Mouse (Mus musculus): Measurements from ENCODE around the gene Pcif1.

Pcif1 gene

GRCm38 (mm10) chr2:164879228-164879567, at the start of gene Pcif1:
TSS of gene Pcif1 (plus strand) at chr2:164879304.
- CTCF ChIA-PET, result interaction anchor here (0.6 kb wide), 1 partner anchor 304 kb away, joined by 3 read pairs; no protein-coding TSS in a partner anchor

DNA sequence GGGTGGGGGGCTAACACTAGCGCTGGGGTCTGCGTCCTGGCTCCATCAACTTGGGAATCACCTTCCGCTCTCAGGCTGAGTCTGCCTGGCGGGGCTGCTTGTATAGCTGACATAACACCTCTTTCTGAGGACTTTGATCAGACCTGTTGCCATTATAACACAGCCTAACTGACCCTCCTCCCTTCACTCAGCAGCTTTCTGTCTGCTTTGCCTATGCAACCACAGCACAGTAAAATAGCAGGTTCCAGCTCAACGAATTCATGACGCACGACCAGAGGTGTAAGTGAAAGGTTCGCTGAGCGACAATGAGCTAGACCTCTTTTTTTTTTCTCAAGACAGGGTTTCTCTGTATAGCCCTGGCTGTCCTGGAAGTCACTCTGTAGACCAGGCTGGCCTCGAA, 48.1 kb upstream of the Pcif1 start:
- CTCF ChIA-PET, result interaction anchor here (1.0 kb wide), 1 partner anchor 126 kb away, joined by 5 read pairs; no protein-coding TSS in a partner anchor

DNA sequence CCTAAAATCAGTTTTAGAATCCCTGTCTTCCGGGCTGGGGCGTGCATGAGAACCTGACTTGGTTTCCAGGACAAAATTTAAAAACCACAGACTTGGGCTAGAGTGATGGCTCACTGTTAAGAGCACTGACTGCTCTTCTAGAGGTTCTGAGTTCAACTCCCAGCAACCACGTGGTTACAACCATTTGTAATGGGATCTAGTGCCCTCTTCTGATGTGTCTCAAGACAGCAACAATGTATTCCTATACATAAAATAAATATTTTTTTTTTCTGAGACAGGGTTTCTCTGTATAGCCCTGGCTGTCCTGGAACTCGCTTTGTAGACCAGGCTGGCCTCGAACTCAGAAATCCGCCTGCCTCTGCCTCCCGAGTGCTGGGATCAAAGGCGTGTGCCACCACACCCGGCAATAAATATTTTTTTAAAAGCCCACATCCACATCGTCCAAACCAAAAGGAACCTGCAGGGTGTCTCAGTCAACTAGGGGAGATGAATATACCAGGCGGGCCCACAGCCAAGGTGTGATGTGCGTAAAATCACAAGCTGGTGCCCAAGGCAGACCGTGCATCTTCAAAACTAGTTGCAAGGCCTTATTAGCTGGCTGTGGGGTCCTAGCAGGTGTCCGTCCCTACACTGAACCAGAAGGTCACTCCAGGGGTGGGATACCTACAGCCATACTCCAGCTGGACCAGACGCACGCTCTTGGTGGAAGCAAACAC, 46.9 kb upstream of the Pcif1 start:
- CTCF ChIA-PET, result interaction anchor here (1.4 kb wide), 1 partner anchor 27 kb away, joined by 3 read pairs; no protein-coding TSS in a partner anchor

DNA sequence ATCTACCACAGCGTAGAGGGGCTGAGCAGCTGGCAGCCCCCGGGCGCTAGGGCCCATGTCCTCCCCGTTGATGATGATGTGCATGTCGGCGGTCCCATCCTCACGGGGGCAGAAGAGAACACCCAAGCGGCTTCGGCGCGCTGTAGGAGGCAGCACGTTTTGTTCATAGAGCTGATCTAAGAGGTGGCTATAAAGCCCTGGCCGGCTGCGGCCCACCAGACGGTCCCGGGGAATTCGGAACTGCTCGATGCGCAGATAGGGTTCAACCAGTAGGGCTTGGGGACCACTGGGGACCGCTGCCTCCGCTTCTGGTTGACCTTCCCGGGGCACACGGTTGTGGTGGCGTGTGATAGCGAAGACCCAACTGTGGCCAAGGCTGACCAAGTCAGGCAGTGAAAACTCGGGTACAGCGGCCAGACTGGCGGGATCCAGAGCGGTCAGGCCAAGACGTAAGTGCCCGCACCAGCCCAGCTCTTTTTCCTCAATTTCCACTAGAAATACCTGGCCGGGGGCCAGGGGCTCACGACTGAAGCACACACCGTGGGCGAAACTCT, 46.3 kb upstream of the Pcif1 start, which contains the start of gene Ctsa:
TSS of gene Ctsa (plus strand) at position 126 of the 554 bp plus-strand sequence.
- CTCF ChIA-PET, result interaction anchor here (1.4 kb wide), 1 partner anchor 27 kb away, joined by 3 read pairs; no protein-coding TSS in a partner anchor

DNA sequence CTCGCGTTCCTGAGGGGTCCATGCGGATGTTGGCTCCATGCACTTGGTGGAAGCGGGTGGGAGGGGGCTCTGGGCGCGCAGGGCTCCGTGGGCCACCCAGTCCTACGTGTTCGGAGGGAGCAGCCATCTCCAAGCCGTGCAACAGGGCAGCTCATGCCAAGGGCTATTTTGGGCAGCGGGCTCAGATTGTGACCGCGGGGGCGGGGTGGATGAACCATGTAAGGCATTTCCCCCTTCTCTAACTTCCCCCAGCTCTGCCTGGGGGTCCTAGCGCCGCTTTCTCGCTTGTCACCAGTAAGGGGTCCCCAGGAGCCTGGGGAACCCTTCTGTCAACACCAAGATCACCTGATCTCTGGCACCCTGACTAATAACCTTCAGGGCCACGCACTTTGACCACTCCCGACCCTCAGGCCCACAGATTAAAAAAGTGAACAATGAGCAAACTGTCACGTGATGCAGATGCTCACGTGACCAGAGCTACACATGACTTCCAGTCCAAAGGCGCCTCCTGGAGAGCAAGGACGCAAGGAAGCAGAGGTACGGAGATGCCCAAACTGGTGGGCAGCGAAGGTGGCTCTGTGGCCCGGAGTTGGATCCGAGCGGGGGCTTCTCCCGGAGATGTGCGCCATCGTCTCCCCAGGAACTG, 45.7 kb upstream of the Pcif1 start, which contains the start of gene Neurl2:
TSS of gene Neurl2 (minus strand) at position 143 of the 646 bp plus-strand sequence.
- CTCF ChIA-PET, result interaction anchor here (1.4 kb wide), 1 partner anchor 28 kb away, joined by 3 read pairs; no protein-coding TSS in a partner anchor

GRCm38 (mm10) chr2:164834531-164834930, 44.6 kb upstream of the Pcif1 start:
- CTCF ChIA-PET, result interaction anchor here (0.6 to 1.4 kb wide), 3 partner anchors 41 to 452 kb away, joined by 3 to 9 read pairs (median 3); no protein-coding TSS in a partner anchor

- CTCF ChIA-PET, result interaction anchor here (0.6 to 1.4 kb wide), 5 partner anchors 35 to 453 kb away, joined by 3 to 15 read pairs (median 6); no protein-coding TSS in a partner anchor
These were observed 43.9 kb upstream of the Pcif1 start for GRCm38 (mm10) chr2:164835164-164835563.

DNA sequence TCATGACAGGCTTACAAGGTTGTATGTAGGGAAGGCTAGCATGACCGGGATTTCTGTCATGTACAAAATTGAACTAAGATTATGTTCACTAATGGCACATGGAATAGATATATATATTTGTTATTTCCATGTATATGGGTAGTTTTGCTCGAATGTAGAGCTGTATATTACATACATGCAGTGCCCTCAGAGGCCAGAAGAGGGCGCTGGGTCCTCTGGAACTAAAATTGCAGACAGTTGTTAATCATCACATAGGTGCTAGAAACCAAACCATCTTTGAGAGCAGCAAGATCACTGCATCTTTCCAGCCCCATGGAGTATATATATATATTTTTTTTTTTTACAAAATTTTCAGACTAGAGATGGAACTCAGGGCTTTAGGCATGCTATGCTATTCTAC, 33.3 kb upstream of the Pcif1 start:
- CTCF ChIA-PET, result interaction anchor here (0.6 to 0.7 kb wide), 2 partner anchors 16 to 1707 kb away, joined by 3 to 5 read pairs; no protein-coding TSS in a partner anchor

- CTCF ChIA-PET, result interaction anchor here (0.6 kb wide), 2 partner anchors 26 to 68 kb away, joined by 3 read pairs; no protein-coding TSS in a partner anchor
These were observed 29.0 kb upstream of the Pcif1 start for GRCm38 (mm10) chr2:164850061-164850460.

- CTCF ChIA-PET, result interaction anchor here (0.6 kb wide), 2 partner anchors 25 to 61 kb away, joined by 3 to 4 read pairs; no protein-coding TSS in a partner anchor
These were observed 23.5 kb upstream of the Pcif1 start for GRCm38 (mm10) chr2:164855572-164855971.

- CTCF ChIA-PET, result interaction anchor here (0.6 kb wide), 1 partner anchor 24 kb away, joined by 4 read pairs; no protein-coding TSS in a partner anchor
These were observed 22.6 kb upstream of the Pcif1 start for GRCm38 (mm10) chr2:164856309-164857100.

DNA sequence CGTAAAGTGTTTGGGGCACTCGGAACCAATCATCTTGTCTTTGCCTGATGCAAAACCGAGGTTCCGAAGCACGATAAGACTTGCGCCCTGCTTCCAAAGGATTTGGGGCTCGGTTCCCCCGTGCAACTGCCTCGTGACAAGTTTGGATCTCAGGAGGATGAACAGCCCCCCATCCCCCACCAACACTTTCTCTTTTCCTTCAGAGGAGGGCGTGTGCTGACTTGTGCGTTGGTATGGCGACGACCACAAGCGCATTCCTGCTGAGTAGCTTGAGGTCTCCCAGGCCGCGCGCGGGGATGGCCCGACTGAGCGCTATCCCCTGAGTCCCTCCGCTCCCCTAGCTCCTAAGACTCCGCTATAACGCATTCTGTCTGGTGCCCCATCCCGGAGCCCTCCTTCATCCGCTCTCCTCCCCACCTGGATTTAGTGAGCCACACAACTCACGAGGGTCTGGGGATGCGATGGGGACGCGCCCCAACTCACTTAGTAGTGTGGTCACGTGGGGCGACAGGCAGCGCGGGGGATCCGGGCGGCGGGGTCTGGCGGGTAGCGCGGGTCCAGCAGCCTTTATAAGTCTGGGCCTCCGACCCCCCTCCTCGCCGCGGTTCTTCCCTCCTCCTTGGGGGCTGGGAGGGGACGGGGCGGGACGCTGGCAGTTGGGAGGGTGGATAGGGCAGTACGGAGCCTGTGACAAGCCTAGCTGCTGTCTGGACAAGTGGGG, 21.8 kb upstream of the Pcif1 start, which contains the start of gene Pltp:
TSS of gene Pltp (minus strand) at position 611 of the 721 bp plus-strand sequence.
- CTCF ChIA-PET, result interaction anchor here (1.2 kb wide), 1 partner anchor 10 kb away, joined by 4 read pairs; no protein-coding TSS in a partner anchor

DNA sequence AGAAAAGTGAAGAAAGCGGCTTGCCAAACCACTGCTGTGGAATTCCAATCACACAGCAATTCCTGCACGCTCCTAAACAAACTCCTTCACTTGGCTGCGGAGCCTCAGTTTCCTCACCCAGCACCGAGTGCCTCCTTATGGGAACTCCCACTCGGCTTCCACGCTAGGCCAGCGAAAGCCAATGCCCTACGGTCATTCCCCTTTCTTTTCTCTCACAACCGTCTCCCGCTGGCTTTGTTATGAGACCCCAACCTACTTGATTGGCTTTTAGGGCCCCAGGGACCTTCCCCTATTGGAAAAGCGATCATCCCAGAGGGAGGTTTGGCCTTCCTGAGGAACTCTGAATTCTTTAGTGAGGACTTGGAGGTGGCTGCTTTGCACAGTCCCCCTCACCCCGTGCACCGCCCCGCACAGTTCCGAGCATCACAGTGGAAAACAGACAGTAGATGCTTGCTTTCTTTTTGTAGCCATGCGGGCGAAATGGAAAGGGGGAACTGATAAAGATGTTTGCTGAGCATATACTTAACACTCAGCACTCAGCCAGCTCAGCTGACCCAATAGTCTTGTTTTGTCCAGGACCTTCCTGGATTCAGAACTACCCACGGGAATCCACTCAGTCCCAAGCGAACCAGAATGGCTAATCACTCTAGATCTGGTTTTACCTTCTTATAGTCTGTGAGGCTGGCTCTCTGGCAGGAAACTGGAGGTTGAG, 21.1 kb upstream of the Pcif1 start:
- CTCF ChIA-PET, result interaction anchor here (1.2 kb wide), 2 partner anchors 9 to 20 kb away, joined by 3 to 4 read pairs; no protein-coding TSS in a partner anchor

GRCm38 (mm10) chr2:164859155-164859554, 19.9 kb upstream of the Pcif1 start:
- CTCF ChIA-PET, result interaction anchor here (0.5 to 1.2 kb wide), 2 partner anchors 19 to 57 kb away, joined by 3 to 4 read pairs; no protein-coding TSS in a partner anchor

GRCm38 (mm10) chr2:164859640-164860432, 19.3 kb upstream of the Pcif1 start:
- CTCF ChIA-PET, result interaction anchor here (0.6 to 1.2 kb wide), 3 partner anchors 18 to 173 kb away, joined by 3 to 5 read pairs (median 3); no protein-coding TSS in a partner anchor

GRCm38 (mm10) chr2:164861094-164861493, 18.0 kb upstream of the Pcif1 start:
- CTCF ChIA-PET, result no interaction called here

- CTCF ChIA-PET, result no interaction called here
These were observed 16.8 kb upstream of the Pcif1 start for GRCm38 (mm10) chr2:164862179-164862861.

GRCm38 (mm10) chr2:164863411-164863810, 15.7 kb upstream of the Pcif1 start:
- CTCF ChIA-PET, result interaction anchor here (0.6 to 0.7 kb wide), 2 partner anchors 85 to 1106 kb away, joined by 3 to 6 read pairs; no protein-coding TSS in a partner anchor

Data from spleen, embryonic (tissue).